Mouse (Mus musculus): ENCODE results near the gene Esp34. TPM values are rescaled to one million over a fixed set of nuclear protein-coding genes. Genes with fewer than 3 reads are reported as not detected.

Gene Esp34
- polyA plus RNA-seq (2014; fragmentation: Nextera tagmentation; extraction: Ambion mirVana) = not detected in 2 replicates

GRCm38 (mm10) chr17:38553892-38554291, at the start of gene Esp34:
Esp34 (plus strand) TSS chr17:38554192.
- Histone ChIP-seq H3K27ac (ENCODE audit: low read depth, low read length) (no peak within 1 kb of the TSS), H3K27me3 (ENCODE audit: control insufficient read depth, insufficient read depth, low read length) (no peaks in the 10 kb centered on the region), H3K9me3 (ENCODE audit: control insufficient read depth, low read length) (no peaks in the 10 kb centered on the region; the same call in none of the 2 replicates), H3K4me2 (ENCODE audit: low read depth, low read length, severe bottlenecking) (no peak within 1 kb of the TSS), H3K4me1 (replicated peaks; ENCODE audit: control insufficient read depth, insufficient read depth, low read length) (no peaks in the 10 kb centered on the region), H3K9ac (ENCODE audit: low read length) (no peak within 1 kb of the TSS), H3K4me3 (ENCODE audit: low read depth, low read length) (no peak within 1 kb of the TSS), H3K36me3 (ENCODE audit: control insufficient read depth, insufficient read depth, low read length) (no peaks in the 10 kb centered on the region)
- ATAC-seq (replicated peaks; ENCODE audit: low FRiP score) (no peak), DNase-seq (ENCODE audit: low spot score) (no peak)
- 94% methylated on average over 1 of the region's 1 CpGs for WGBS

GRCm38 (mm10) chr17:38562527-38562926, 8.5 kb downstream of the Esp34 start:
- Histone ChIP-seq H3K27ac (ENCODE audit: low read depth, low read length) (no peak overlapping the region), H3K9ac (ENCODE audit: low read length) (no peak overlapping the region), H3K4me3 (ENCODE audit: low read depth, low read length) (no peak overlapping the region), H3K27me3 (ENCODE audit: control insufficient read depth, insufficient read depth, low read length) (no peaks in the 10 kb centered on the region), H3K36me3 (ENCODE audit: control insufficient read depth, insufficient read depth, low read length) (no peaks in the 10 kb centered on the region), H3K9me3 (ENCODE audit: control insufficient read depth, low read length) (no peaks in the 10 kb centered on the region), H3K4me2 (ENCODE audit: low read depth, low read length, severe bottlenecking) (no peak overlapping the region), H3K4me1 (replicated peaks; ENCODE audit: control insufficient read depth, insufficient read depth, low read length) (no peaks in the 10 kb centered on the region)
- ATAC-seq (replicated peaks; ENCODE audit: low FRiP score) = no peak
- DNase-seq (ENCODE audit: low spot score) = no peak
- WGBS = 76% methylated on average over 5 of the region's 5 CpGs

Other genes starting within 250 kb of the Esp34 start
- gene Olfr137, start 246.6 kb upstream of the Esp34 start, polyA plus RNA-seq (2014; fragmentation: Nextera tagmentation; extraction: Ambion mirVana) = not detected in 2 replicates
- not detected in 2 replicates for gene Olfr136, start 224.4 kb upstream of the Esp34 start, polyA plus RNA-seq (2014; fragmentation: Nextera tagmentation; extraction: Ambion mirVana)
- not detected in 2 replicates for gene Esp36, start 134.0 kb upstream of the Esp34 start, polyA plus RNA-seq (2014; fragmentation: Nextera tagmentation; extraction: Ambion mirVana)
- not detected in 2 replicates for gene Esp31, start 85.3 kb downstream of the Esp34 start, polyA plus RNA-seq (2014; fragmentation: Nextera tagmentation; extraction: Ambion mirVana)